Mouse (Mus musculus) limb, embryonic 11.5 days (tissue): Measurements from ENCODE around the gene Mphosph10. TPM values are rescaled to one million over a fixed set of nuclear protein-coding genes. Genes with fewer than 3 reads are reported as not detected.

Experiments used
- ATAC-seq: fragments of 200-750 bp; cut with Nextera tagmentation; 2 replicates; pipeline ENCODE4 v1.8.0; 2017; ENCODE audit warnings: low read depth; ENCODE audit not compliant: insufficient number of reproducible peaks, low FRiP score, low TSS enrichment
- DNase-seq: peaks from one replicate; pipeline ENCODE4 v3.0.0-alpha.2; 2015; ENCODE audit warnings: low spot score
- H3K27ac ChIP-seq: fragments of 300-500 bp; sonication (generic); replicated peaks from 2 replicates; pipeline ENCODE4 v1.5.1; 2014; ENCODE audit warnings: low read depth, mild to moderate bottlenecking, low read length
- H3K27me3 ChIP-seq: fragments of 300-500 bp; sonication (generic); 2 replicates; pipeline ENCODE4 v1.6.1; 2014; ENCODE audit warnings: mild to moderate bottlenecking, low read length, mixed read lengths; ENCODE audit not compliant: control insufficient read depth, insufficient read depth
- H3K36me3 ChIP-seq: fragments of 300-500 bp; sonication (generic); 2 replicates; pipeline ENCODE4 v1.6.1; 2014; ENCODE audit warnings: mild to moderate bottlenecking, low read length, moderate library complexity, mixed read lengths; ENCODE audit not compliant: control insufficient read depth, insufficient read depth
- H3K4me1 ChIP-seq: fragments of 300-500 bp; sonication (generic); 2 replicates; pipeline ENCODE4 v1.6.1; 2014; ENCODE audit warnings: low read length, mixed read lengths; ENCODE audit not compliant: control insufficient read depth, insufficient read depth
- H3K4me2 ChIP-seq: fragments of 300-500 bp; sonication (generic); 2 replicates; pipeline ENCODE4 v1.6.1; 2014; ENCODE audit warnings: low read depth, mild to moderate bottlenecking, moderate library complexity; ENCODE audit not compliant: severe bottlenecking
- H3K4me3 ChIP-seq: fragments of 300-500 bp; sonication (generic); 2 replicates; pipeline ENCODE4 v1.5.1; 2014; ENCODE audit warnings: low read depth, low read length
- H3K9ac ChIP-seq: fragments of 300-500 bp; sonication (generic); 2 replicates; pipeline ENCODE4 v1.6.1; 2014; ENCODE audit warnings: mild to moderate bottlenecking, low read length
- H3K9me3 ChIP-seq: fragments of 300-500 bp; sonication (generic); 2 replicates; pipeline ENCODE4 v1.6.1; 2016; ENCODE audit warnings: low read length; ENCODE audit not compliant: control insufficient read depth
- WGBS: fragments of 180-500 bp; shearing (Covaris S2); extraction: QIAGEN DNeasy Blood & Tissue Kit; methylation state at CpG from one replicate; pipeline ENCODE4 v1.1.7; 2014; 5-methylcytosine and 5-hydroxymethylcytosine counted together
- polyA plus RNA-seq: library from polyadenylated mRNA; unstranded; fragments of >200 nt; fragmentation: Nextera tagmentation; extraction: Ambion mirVana; gene quantifications from 2 replicates; pipeline ENCODE4 v1.2.1, GENCODE M21; 2014

Gene Mphosph10
- polyA plus RNA-seq, 1 experiment from 2014 or later, result 55.1 TPM

DNA sequence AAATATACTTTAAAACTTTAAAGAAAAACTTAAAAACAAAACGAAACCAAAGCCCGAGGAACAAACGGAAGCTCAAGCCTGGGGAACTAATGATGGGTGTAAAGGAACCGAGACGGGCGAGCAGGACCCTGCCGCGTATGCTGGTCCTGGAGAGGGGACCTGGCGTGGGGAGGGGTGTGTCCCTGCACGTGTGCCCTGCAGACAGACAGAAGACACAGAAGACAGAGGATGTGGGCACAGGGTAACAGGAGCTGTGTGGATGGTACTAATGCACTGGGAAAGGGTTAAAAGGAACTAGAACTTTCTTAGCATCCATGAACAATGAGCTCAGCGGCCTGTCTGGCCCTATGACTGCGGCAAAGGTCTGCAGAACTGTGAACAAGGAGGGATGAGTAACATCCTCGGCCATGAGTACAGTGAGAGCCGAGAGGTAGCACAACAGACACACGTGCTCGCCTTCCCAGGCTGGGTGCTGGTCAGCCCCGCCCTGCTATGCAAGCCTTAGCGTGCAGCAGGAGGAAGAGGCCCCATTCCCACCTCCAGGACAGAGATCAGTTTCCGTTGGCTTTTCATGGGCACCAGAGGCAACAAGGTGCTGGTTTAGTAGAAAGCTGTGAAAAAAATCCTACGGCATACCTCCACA, 32.0 kb downstream of the Mphosph10 start:
- 87% methylated on average over 20 of the region's 20 CpGs for WGBS
- Histone ChIP-seq H3K9me3 (no peaks in the 10 kb centered on the region), H3K27ac (no peak overlapping the region), H3K9ac (no peak overlapping the region), H3K4me3 (no peak overlapping the region), H3K4me2 (no peak overlapping the region), H3K36me3 (peaks cover 9% of the 10 kb centered on the region; the same call in 1 of the 2 replicates), H3K27me3 (no peaks in the 10 kb centered on the region), H3K4me1 (no peaks in the 10 kb centered on the region)
- ATAC-seq, result no peak
- DNase-seq, result no peak

DNA sequence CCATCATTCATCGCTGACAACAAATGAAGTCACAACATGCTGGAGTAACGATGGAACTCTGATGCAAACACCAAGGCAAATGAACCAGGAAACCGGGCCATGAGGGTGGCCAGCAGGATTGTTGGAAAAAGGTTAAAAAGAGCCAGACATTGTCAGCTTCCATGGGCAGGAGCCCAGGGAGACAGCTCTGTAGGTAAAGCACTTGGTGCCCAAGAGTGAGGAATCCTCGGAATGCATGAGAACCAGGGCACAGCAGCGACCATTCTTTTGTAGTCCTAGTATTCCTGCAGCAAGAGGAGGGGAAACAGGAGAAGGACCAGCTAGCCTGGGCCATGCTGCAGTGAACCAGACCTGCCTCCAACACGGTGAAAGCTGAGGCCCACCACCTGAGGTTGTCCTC, 33.4 kb downstream of the Mphosph10 start:
- WGBS, result 87% methylated on average over 6 of the region's 6 CpGs
- Histone ChIP-seq H3K36me3 (peaks cover 9% of the 10 kb centered on the region; the same call in 1 of the 2 replicates), H3K27ac (no peak overlapping the region)

DNA sequence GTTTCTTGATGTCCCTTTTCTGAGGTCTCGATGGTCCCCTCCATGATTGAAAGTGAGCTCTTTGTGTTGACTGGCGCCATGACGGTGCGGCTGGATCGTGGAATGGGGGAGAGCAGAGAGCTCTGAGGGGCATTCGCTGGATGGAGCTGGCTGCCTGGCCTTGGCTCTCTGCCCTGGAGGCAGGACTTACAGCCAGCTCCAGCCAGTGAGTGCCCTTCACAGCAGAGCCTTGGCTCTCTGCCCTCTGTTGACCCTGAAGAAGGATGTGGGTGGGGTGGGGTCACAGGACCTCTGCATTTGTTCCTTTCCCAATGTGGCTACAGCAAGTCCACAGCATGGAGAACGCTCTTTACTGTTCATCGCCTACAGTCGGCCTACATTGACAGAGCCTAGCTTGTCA, 34.7 kb downstream of the Mphosph10 start:
- H3K4me2 ChIP-seq, result no peak overlapping the region
- no peaks in the 10 kb centered on the region for H3K27me3 ChIP-seq
- WGBS, result 94% methylated on average over 9 of the region's 9 CpGs
- no peaks in the 10 kb centered on the region for H3K4me1 ChIP-seq
- H3K36me3 ChIP-seq, result peaks cover 3% of the 10 kb centered on the region; the same call in 1 of the 2 replicates
- H3K4me3 ChIP-seq, result no peak overlapping the region
- H3K9me3 ChIP-seq, result no peaks in the 10 kb centered on the region
- no peak overlapping the region for H3K9ac ChIP-seq
- DNase-seq, result no peak
- ATAC-seq, result no peak
- no peak overlapping the region for H3K27ac ChIP-seq

More for the DNA sequence above, 33.4 kb downstream of the Mphosph10 start:
- DNase-seq (no peak), ATAC-seq (no peak)
- Histone ChIP-seq H3K9me3 (no peaks in the 10 kb centered on the region), H3K27me3 (no peaks in the 10 kb centered on the region), H3K9ac (no peak overlapping the region), H3K4me1 (no peaks in the 10 kb centered on the region), H3K4me3 (no peak overlapping the region), H3K4me2 (no peak overlapping the region)

DNA sequence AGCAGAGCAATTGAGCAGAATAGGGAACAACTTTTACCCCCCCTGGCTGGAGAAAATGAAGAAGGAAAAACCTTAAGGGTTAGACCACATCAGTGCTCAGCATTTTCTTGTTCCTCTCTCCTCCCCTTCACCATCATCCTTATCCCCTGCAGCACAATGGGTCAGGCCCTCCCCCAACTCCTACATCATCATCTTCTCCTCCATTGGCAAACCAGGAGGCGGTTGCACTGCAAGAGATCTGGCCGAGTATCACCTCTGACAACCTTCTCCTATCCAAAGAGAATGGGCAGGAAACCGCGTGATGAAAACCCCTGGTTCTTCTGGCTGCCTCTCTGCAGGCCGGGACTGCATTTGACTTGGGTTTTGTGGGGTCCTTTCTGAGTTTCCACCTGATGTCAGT, 35.4 kb downstream of the Mphosph10 start:
- DNase-seq, result no peak
- 89% methylated on average over 5 of the region's 5 CpGs for WGBS
- H3K27ac ChIP-seq, result no peak overlapping the region
- H3K4me3 ChIP-seq, result no peak overlapping the region
- H3K4me1 ChIP-seq, result no peaks in the 10 kb centered on the region
- H3K27me3 ChIP-seq, result no peaks in the 10 kb centered on the region
- no peak overlapping the region for H3K9ac ChIP-seq
- ATAC-seq, result no peak
- peaks cover 3% of the 10 kb centered on the region; the same call in 1 of the 2 replicates for H3K36me3 ChIP-seq
- no peak overlapping the region for H3K4me2 ChIP-seq
- H3K9me3 ChIP-seq, result no peaks in the 10 kb centered on the region

DNA sequence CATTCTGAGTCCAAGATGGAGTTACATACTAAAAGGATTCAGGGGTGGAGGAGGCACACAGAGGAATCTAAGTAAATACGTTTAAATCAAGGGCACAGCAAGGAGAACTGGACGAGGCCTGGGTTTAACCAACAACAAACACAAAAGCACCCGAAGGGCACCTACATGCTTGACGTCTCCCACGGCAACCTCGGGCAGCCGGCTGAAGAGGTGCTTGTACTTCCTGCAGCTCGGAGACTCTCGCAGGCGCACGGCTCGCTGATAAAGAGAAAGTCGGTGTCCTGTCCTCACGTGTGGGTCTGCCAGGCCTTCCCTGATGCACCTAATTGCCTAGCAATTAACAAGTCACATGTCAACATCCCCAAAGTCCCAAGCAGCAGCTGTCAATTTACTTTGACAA, 37.9 kb downstream of the Mphosph10 start:
- no peak for ATAC-seq

DNA sequence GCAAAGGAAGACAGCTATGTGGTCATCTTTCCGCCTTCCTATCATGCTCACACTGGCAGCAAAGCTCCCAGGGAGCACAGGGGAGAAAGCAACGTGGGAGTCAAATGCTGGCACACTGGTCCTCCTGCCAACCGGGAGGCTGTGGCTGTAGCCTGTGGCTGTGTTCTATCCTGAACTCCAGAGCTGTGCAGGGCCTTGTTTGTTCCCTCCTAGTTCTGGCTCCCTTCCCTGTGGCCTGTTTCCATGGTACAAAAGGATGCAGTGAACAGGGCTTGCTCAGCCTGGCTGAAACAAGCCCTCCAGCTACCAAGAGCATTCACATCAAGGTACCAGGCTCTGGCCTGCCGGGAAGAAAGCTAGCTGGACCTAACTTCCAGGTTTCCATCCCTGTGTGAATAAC, 41.0 kb downstream of the Mphosph10 start:
- Histone ChIP-seq H3K4me1 (no peaks in the 10 kb centered on the region), H3K27me3 (no peaks in the 10 kb centered on the region), H3K4me2 (no peak overlapping the region), H3K9ac (no peak overlapping the region; the same call in 1 of the 2 replicates), H3K4me3 (no peak overlapping the region), H3K36me3 (no peaks in the 10 kb centered on the region), H3K27ac (no peak overlapping the region), H3K9me3 (no peaks in the 10 kb centered on the region)
- 84% methylated on average over 4 of the region's 4 CpGs for WGBS
- no peak for DNase-seq
- no peak for ATAC-seq

More for the DNA sequence above, 37.9 kb downstream of the Mphosph10 start:
- Histone ChIP-seq H3K27ac (no peak overlapping the region), H3K4me2 (no peak overlapping the region), H3K36me3 (peaks cover 3% of the 10 kb centered on the region; the same call in 1 of the 2 replicates), H3K4me1 (no peaks in the 10 kb centered on the region), H3K9me3 (no peaks in the 10 kb centered on the region), H3K9ac (no peak overlapping the region), H3K4me3 (no peak overlapping the region), H3K27me3 (no peaks in the 10 kb centered on the region)
- no peak for DNase-seq
- WGBS, result 78% methylated on average over 14 of the region's 14 CpGs

DNA sequence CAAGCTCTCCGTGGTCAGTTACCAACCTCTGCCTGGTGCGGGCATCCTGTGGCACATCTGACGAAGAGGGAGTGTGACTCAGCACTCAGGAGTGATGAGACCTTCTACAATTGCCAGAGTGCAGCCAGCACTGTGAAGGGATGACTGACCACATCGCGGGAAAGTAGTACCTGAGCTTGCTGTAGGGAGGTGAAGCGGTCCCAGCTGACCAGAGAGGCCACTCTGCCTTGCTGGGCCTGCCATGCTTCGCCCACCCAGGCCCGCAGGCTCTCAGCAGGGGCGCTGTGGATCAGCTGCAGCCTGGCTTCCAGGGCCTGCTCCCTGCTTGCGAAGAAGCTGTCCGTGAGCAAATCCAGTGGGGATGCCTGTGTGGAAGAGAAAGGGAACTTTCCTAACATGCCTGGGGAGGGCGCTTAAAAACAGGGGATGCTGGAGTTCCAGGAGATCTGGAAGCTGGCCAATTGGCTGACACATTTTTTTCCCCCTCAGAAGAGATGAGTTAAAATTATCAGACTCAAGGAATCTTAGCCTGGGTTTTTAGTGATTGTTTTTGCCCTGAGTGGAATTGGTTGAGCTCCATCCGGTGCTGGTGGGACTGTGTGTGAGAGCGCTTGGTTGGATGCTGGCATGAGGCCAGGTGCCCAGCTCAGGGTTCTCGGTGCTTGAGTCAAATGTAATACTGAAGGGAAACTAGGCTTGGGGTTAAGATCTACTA, 42.8 kb downstream of the Mphosph10 start:
- no peak overlapping the region for H3K9ac ChIP-seq

DNA sequence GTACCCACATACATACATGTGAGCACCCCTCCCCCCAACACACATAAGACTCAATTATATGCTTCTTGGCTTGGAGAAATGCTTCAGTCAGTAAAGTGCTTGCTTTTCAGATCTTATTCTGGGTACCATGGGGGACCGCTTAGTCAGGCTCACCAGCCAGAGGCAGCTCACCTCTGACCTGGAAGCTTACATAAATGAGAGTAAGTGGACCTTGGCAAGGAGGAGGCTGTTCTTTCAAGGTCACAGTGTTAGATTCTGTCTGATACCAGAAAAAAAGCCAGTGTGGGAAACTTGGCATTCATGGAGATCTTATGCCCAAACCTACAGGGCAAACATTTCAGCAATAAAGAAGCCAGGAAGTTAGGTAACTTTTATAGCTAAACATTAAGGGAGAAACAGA, 44.3 kb downstream of the Mphosph10 start:
- Histone ChIP-seq H3K9ac (no peak overlapping the region), H3K4me1 (no peaks in the 10 kb centered on the region), H3K27me3 (no peaks in the 10 kb centered on the region), H3K36me3 (0 out of 2 replicates have a peak, but pooled peaks cover 2% of the 10 kb centered on the region), H3K4me2 (no peak overlapping the region), H3K27ac (no peak overlapping the region), H3K4me3 (no peak overlapping the region), H3K9me3 (no peaks in the 10 kb centered on the region)
- WGBS, result 92% methylated on average over 1 of the region's 1 CpGs
- DNase-seq (no peak), ATAC-seq (no peak)

More for the DNA sequence above, 42.8 kb downstream of the Mphosph10 start:
- whole genome bisulfite sequencing, result 90% methylated on average over 15 of the region's 15 CpGs
- H3K4me1 ChIP-seq, result no peaks in the 10 kb centered on the region
- no peak overlapping the region for H3K4me2 ChIP-seq
- H3K27ac ChIP-seq, result no peak overlapping the region
- ATAC-seq (no peak), DNase-seq (no peak)
- no peaks in the 10 kb centered on the region for H3K9me3 ChIP-seq
- H3K27me3 ChIP-seq, result no peaks in the 10 kb centered on the region
- H3K4me3 ChIP-seq, result no peak overlapping the region
- H3K36me3 ChIP-seq, result 0 out of 2 replicates have a peak, but pooled peaks cover 2% of the 10 kb centered on the region
